Mouse (Mus musculus) brain, embryonic 14.5 days (tissue): ENCODE data around the gene Sdf4.

Source experiments
- CTCF ChIP-seq: fragments of 200-500 bp; IDR thresholded peaks from 2 replicates; pipeline ENCODE4 v1.5.1; 2012; ENCODE audit warnings: inconsistent platforms, mild to moderate bottlenecking, moderate library complexity, borderline replicate concordance; ENCODE audit not compliant: insufficient read depth, insufficient read length; ENCODE audit errors: extremely low read depth
- POLR2A ChIP-seq: fragments of 200-500 bp; IDR thresholded peaks from 2 replicates; pipeline ENCODE4 v1.6.1; 2012; ENCODE audit warnings: mild to moderate bottlenecking, inconsistent platforms, borderline replicate concordance; ENCODE audit not compliant: poor library complexity, insufficient read depth, insufficient read length, severe bottlenecking; ENCODE audit errors: extremely low read depth

- TF ChIP-seq POLR2A (no peak), CTCF (no peak)
These were observed 1.3 kb upstream of the Sdf4 start for GRCm38 (mm10) chr4:155991211-155991907.
